Mouse (Mus musculus): Measurements from ENCODE around the gene Rbfox2. TPM values are rescaled to one million over a fixed set of nuclear protein-coding genes. Genes with fewer than 3 reads are reported as not detected.

Rbfox2 gene
- polyA plus RNA-seq, 1 experiment from 2014 or later = 69.4 TPM

Other genes starting within 250 kb of the Rbfox2 start
- gene Apol7a, start 92.1 kb upstream of the Rbfox2 start, polyA plus RNA-seq (2015; fragmentation: Nextera tagmentation; extraction: Ambion mirVana) = 0.29 and 0.33 TPM in 2 replicates
- 0.13 and 0.20 TPM in 2 replicates for gene Apol9a, start 104.1 kb upstream of the Rbfox2 start, polyA plus RNA-seq (2015; fragmentation: Nextera tagmentation; extraction: Ambion mirVana)
- not detected in 2 replicates for gene Apol7b, start 140.5 kb upstream of the Rbfox2 start, polyA plus RNA-seq (2015; fragmentation: Nextera tagmentation; extraction: Ambion mirVana)
- gene Apol10a, start 170.0 kb upstream of the Rbfox2 start, polyA plus RNA-seq (2015; fragmentation: Nextera tagmentation; extraction: Ambion mirVana) = 0.05 and 0.20 TPM in 2 replicates
- not detected in 2 replicates for gene Apol11a, start 201.3 kb upstream of the Rbfox2 start, polyA plus RNA-seq (2015; fragmentation: Nextera tagmentation; extraction: Ambion mirVana)
- not detected in 2 replicates for gene Apol7c, start 226.3 kb upstream of the Rbfox2 start, polyA plus RNA-seq (2015; fragmentation: Nextera tagmentation; extraction: Ambion mirVana)

All from embryonic facial prominence, embryonic 15.5 days (tissue).